Mouse (Mus musculus): ENCODE data around the gene Nprl3. TPM values are rescaled to one million over a fixed set of nuclear protein-coding genes. Genes with fewer than 3 reads are reported as not detected.

Gene Nprl3
- polyA plus RNA-seq, 1 experiment: 118 TPM

DNA sequence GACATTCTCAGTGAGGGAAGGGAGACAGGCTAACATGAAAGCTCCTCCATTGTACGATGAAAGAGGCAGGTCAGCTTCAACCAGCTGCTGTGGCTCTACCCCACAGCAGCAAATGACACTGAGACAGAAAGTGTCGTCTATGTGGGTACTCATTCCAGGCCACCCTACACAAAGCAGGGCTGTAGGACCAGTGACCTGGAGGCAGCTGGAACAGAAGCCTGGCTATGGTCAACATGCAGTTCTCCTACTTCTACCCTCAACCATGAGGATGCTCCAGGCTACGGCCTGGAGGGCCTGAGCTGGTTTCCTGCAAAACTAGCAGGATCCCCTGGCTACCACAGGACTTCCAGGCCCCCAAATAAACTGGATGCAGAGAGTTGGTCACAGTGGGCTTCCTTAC, 10.9 kb downstream of the Nprl3 start:
- no peaks in the 10 kb centered on the region; the same call in 1 of the 2 replicates for H3K36me3 ChIP-seq (ENCODE audit: control insufficient read depth, insufficient read depth, low read length)
- H3K4me3 ChIP-seq (ENCODE audit: control insufficient read depth, insufficient read depth, low read length): no peak overlapping the region
- H3K27ac ChIP-seq (ENCODE audit: control insufficient read depth, insufficient read depth, low read length): no peak overlapping the region
- H3K4me1 ChIP-seq (replicated peaks; ENCODE audit: control insufficient read depth, insufficient read depth, low read length): no peaks in the 10 kb centered on the region
- no peak for DNase-seq
- no peaks in the 10 kb centered on the region for H3K27me3 ChIP-seq (ENCODE audit: control insufficient read depth, insufficient read depth, low read length)
- WGBS: 97% methylated on average over 3 of the region's 3 CpGs
- TF ChIP-seq POLR2A (IDR thresholded peaks at IDR 0.05; ENCODE audit: control insufficient read depth, extremely low read depth, insufficient read depth, low read length, poor library complexity) (no peak), CTCF (IDR thresholded peaks at IDR 0.05; ENCODE audit: borderline replicate concordance, control insufficient read depth, extremely low read depth, insufficient read depth, low read length, poor library complexity) (no peak)

DNA sequence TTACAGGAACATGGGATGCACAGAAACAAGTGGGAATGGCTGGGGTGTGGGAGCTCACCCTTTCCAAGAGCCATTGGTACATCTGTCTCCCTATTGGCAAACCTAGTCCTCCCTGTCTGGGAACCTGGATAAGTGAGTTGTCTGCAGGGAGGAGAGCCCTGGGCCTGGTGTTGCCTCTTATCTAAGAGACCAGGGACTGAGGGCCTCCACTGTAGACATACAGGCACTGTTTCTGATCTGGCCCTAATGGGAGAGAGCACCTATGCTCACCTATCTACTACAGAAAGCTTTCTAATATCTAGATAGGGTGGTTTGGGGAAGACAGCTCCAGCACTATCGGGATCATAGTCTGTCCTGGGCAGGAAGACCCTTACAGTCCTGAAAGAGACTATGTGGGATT, 11.4 kb downstream of the Nprl3 start:
- 100% methylated on average over 1 of the region's 1 CpGs for WGBS
- no peak for DNase-seq
- H3K27me3 ChIP-seq (ENCODE audit: control insufficient read depth, insufficient read depth, low read length): no peaks in the 10 kb centered on the region
- no peaks in the 10 kb centered on the region for H3K4me1 ChIP-seq (replicated peaks; ENCODE audit: control insufficient read depth, insufficient read depth, low read length)
- H3K4me3 ChIP-seq (ENCODE audit: control insufficient read depth, insufficient read depth, low read length): no peak overlapping the region
- no peak overlapping the region for H3K27ac ChIP-seq (ENCODE audit: control insufficient read depth, insufficient read depth, low read length)
- H3K36me3 ChIP-seq (ENCODE audit: control insufficient read depth, insufficient read depth, low read length): no peaks in the 10 kb centered on the region; the same call in 1 of the 2 replicates
- TF ChIP-seq POLR2A (IDR thresholded peaks at IDR 0.05; ENCODE audit: control insufficient read depth, extremely low read depth, insufficient read depth, low read length, poor library complexity): no peak
- TF ChIP-seq CTCF (IDR thresholded peaks at IDR 0.05; ENCODE audit: borderline replicate concordance, control insufficient read depth, extremely low read depth, insufficient read depth, low read length, poor library complexity): no peak

DNA sequence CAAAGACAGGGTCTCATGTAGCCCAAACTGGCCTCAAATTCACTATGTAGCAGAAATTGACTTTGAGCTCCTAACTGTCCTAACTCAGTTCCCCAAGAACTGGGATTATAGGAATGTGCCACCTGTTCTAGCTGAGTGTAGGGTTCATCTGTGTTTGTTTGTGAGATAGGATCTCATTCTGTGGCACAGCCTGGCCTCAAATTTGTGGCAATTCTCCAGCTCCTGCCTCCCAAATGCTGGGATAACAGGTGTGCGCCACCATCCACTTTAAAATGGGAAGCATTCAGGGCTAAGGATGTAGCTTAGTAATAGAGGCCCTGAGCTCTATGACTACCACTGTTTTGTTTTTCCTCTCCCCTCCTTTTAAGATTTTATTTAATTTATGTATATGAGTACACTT, 14.4 kb downstream of the Nprl3 start:
- no peak for DNase-seq
- TF ChIP-seq CTCF (IDR thresholded peaks at IDR 0.05; ENCODE audit: borderline replicate concordance, control insufficient read depth, extremely low read depth, insufficient read depth, low read length, poor library complexity) (no peak), POLR2A (IDR thresholded peaks at IDR 0.05; ENCODE audit: control insufficient read depth, extremely low read depth, insufficient read depth, low read length, poor library complexity) (no peak)
- no peak overlapping the region for H3K27ac ChIP-seq (ENCODE audit: control insufficient read depth, insufficient read depth, low read length)
- H3K4me3 ChIP-seq (ENCODE audit: control insufficient read depth, insufficient read depth, low read length): no peak overlapping the region
- WGBS: 95% methylated on average over 1 of the region's 1 CpGs
- H3K4me1 ChIP-seq (replicated peaks; ENCODE audit: control insufficient read depth, insufficient read depth, low read length): no peaks in the 10 kb centered on the region
- no peaks in the 10 kb centered on the region for H3K27me3 ChIP-seq (ENCODE audit: control insufficient read depth, insufficient read depth, low read length)
- H3K36me3 ChIP-seq (ENCODE audit: control insufficient read depth, insufficient read depth, low read length): peaks cover 6% of the 10 kb centered on the region; the same call in 1 of the 2 replicates

DNA sequence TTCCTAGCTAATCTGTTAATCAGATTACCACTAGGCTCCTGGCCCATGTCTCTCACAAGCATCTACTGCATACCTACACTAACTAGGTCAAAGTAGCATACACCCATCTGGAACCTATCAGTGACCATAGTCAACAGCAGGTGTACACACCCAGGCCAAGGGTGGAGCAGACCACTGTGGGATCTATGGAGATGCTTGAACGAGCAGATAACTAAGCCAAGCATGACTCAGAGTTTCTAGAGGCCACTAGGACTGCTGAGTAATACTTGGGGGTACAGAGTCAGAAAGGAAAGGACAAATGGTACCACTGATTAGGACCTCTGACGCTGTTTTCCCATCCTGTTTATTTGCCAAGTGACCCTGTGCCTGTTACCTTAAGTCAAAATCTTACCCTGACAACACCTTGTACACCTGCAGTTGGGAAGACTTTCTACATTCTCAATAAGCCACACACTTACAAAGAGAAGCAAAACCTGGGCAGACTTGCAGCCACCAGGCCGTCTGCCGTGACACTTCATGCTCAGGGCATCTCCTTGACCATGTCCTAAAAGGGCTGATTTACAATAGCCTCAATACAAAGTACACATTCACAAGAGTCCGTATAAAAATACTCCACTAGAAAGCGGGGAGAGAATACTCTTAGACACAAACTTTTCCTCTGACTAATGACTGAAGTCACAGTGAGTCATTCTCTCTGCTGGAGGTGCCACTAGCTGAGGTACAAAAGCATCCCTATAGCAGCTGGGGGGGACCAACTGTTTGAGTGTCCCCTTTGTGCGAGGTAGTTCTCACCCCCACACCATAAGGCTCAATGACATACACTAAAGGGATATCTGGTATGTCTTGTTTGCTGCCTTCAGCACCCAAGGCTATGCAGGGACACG, 16.4 kb downstream of the Nprl3 start:
- no peak overlapping the region for H3K4me3 ChIP-seq (ENCODE audit: control insufficient read depth, insufficient read depth, low read length)
- 95% methylated on average over 8 of the region's 8 CpGs for WGBS
- no peaks in the 10 kb centered on the region for H3K27me3 ChIP-seq (ENCODE audit: control insufficient read depth, insufficient read depth, low read length)
- H3K27ac ChIP-seq (ENCODE audit: control insufficient read depth, insufficient read depth, low read length): no peak overlapping the region
- TF ChIP-seq POLR2A (IDR thresholded peaks at IDR 0.05; ENCODE audit: control insufficient read depth, extremely low read depth, insufficient read depth, low read length, poor library complexity): no peak
- TF ChIP-seq CTCF (IDR thresholded peaks at IDR 0.05; ENCODE audit: borderline replicate concordance, control insufficient read depth, extremely low read depth, insufficient read depth, low read length, poor library complexity): no peak
- peaks cover 6% of the 10 kb centered on the region; the same call in 1 of the 2 replicates for H3K36me3 ChIP-seq (ENCODE audit: control insufficient read depth, insufficient read depth, low read length)
- no peak for DNase-seq
- peaks cover 9% of the 10 kb centered on the region for H3K4me1 ChIP-seq (replicated peaks; ENCODE audit: control insufficient read depth, insufficient read depth, low read length)

DNA sequence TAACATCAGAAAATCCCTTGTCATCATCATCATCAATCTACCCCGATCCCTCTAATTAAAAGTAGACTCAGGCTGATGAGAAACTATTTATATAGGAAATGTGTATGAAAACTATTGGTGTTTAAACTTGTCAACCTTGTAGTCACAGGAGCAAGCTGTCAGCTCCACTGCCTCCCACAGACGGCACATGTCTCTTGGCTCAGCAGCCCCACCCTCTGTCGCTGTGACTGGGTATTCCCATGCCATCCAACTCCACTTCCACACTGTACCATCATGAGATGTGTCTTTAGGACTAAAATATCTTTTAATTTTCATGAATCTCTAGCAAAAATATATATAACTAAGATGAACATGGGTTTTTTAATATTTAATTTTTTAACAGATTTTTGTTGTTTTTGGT, 19.2 kb downstream of the Nprl3 start:
- no peak overlapping the region for H3K27ac ChIP-seq (ENCODE audit: control insufficient read depth, insufficient read depth, low read length)
- H3K4me3 ChIP-seq (ENCODE audit: control insufficient read depth, insufficient read depth, low read length): no peak overlapping the region
- H3K36me3 ChIP-seq (ENCODE audit: control insufficient read depth, insufficient read depth, low read length): peaks cover 6% of the 10 kb centered on the region; the same call in 1 of the 2 replicates
- no peak for TF ChIP-seq POLR2A (IDR thresholded peaks at IDR 0.05; ENCODE audit: control insufficient read depth, extremely low read depth, insufficient read depth, low read length, poor library complexity)
- TF ChIP-seq CTCF (IDR thresholded peaks at IDR 0.05; ENCODE audit: borderline replicate concordance, control insufficient read depth, extremely low read depth, insufficient read depth, low read length, poor library complexity): no peak
- no peaks in the 10 kb centered on the region for H3K27me3 ChIP-seq (ENCODE audit: control insufficient read depth, insufficient read depth, low read length)
- DNase-seq: no peak
- 97% methylated on average over 3 of the region's 3 CpGs for WGBS
- H3K4me1 ChIP-seq (replicated peaks; ENCODE audit: control insufficient read depth, insufficient read depth, low read length): peaks cover 9% of the 10 kb centered on the region

DNA sequence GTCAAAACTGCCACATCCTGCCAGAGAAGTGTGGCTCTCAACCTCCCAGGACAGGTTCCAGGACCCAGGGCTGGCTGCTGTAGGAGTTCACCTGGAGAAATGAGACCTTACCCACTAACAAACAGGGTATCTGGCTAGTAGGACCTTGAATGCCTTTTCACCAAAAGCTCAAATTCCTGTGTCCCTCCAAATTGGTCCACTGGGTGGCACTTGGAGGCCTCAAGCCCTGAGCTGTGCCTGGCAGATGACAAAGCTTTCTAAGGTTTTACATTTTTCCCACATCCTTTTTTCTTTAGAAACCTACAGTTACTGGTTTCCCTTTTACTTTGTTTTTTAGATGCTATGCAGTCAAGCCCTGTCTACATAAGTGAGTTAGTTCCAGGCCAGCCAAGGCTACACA, 20.4 kb downstream of the Nprl3 start:
- Histone ChIP-seq H3K4me3 (ENCODE audit: control insufficient read depth, insufficient read depth, low read length) (no peak overlapping the region), H3K4me1 (replicated peaks; ENCODE audit: control insufficient read depth, insufficient read depth, low read length) (peaks cover 9% of the 10 kb centered on the region), H3K27me3 (ENCODE audit: control insufficient read depth, insufficient read depth, low read length) (no peaks in the 10 kb centered on the region), H3K27ac (ENCODE audit: control insufficient read depth, insufficient read depth, low read length) (no peak overlapping the region), H3K36me3 (ENCODE audit: control insufficient read depth, insufficient read depth, low read length) (peaks cover 6% of the 10 kb centered on the region; the same call in 1 of the 2 replicates)
- TF ChIP-seq POLR2A (IDR thresholded peaks at IDR 0.05; ENCODE audit: control insufficient read depth, extremely low read depth, insufficient read depth, low read length, poor library complexity) (no peak), CTCF (IDR thresholded peaks at IDR 0.05; ENCODE audit: borderline replicate concordance, control insufficient read depth, extremely low read depth, insufficient read depth, low read length, poor library complexity) (no peak)
- DNase-seq: peak; percentile 42

All from thymus, adult 2 months (tissue).